Mouse (Mus musculus): Measurements from ENCODE around the gene Ndufb2.

Gene Ndufb2

GRCm38 (mm10) chr6:39580558-39580957 is 11.8 kb upstream of the Ndufb2 start:
- no peak for DNase-seq (ENCODE audit: low spot score)

- no peak for DNase-seq (ENCODE audit: low spot score)
Measured at GRCm38 (mm10) chr6:39581087-39581784, 11.1 kb upstream of the Ndufb2 start.

GRCm38 (mm10) chr6:39585517-39585916 is 6.9 kb upstream of the Ndufb2 start, which contains the start of gene Gm42420:
Gm42420 (plus strand) TSS chr6:39585753.
- DNase-seq (ENCODE audit: low spot score) = no peak

GRCm38 (mm10) chr6:39591481-39591880 is 893 bp upstream of the Ndufb2 start:
- no peak for DNase-seq (ENCODE audit: low spot score)

- DNase-seq (ENCODE audit: low spot score) = no peak
Measured at GRCm38 (mm10) chr6:39600851-39601250, 8.5 kb downstream of the Ndufb2 start.

- DNase-seq (ENCODE audit: low spot score) = no peak
Measured at GRCm38 (mm10) chr6:39601828-39602227, 9.5 kb downstream of the Ndufb2 start.

GRCm38 (mm10) chr6:39604565-39604964 is 12.2 kb downstream of the Ndufb2 start:
- no peak for DNase-seq (ENCODE audit: low spot score)

GRCm38 (mm10) chr6:39606056-39606455 is 13.7 kb downstream of the Ndufb2 start:
- no peak for DNase-seq (ENCODE audit: low spot score)

GRCm38 (mm10) chr6:39606862-39607261 is 14.5 kb downstream of the Ndufb2 start:
- no peak for DNase-seq (ENCODE audit: low spot score)

- DNase-seq (ENCODE audit: low spot score) = no peak
Measured at GRCm38 (mm10) chr6:39607365-39607764, 15.0 kb downstream of the Ndufb2 start.

- no peak for DNase-seq (ENCODE audit: low spot score)
Measured at GRCm38 (mm10) chr6:39610207-39610606, 17.8 kb downstream of the Ndufb2 start.

GRCm38 (mm10) chr6:39611296-39611695 is 18.9 kb downstream of the Ndufb2 start:
- DNase-seq (ENCODE audit: low spot score) = no peak
